14 mouse cellular contexts compared by ENCODE assay signal in the genomic region with DNA sequence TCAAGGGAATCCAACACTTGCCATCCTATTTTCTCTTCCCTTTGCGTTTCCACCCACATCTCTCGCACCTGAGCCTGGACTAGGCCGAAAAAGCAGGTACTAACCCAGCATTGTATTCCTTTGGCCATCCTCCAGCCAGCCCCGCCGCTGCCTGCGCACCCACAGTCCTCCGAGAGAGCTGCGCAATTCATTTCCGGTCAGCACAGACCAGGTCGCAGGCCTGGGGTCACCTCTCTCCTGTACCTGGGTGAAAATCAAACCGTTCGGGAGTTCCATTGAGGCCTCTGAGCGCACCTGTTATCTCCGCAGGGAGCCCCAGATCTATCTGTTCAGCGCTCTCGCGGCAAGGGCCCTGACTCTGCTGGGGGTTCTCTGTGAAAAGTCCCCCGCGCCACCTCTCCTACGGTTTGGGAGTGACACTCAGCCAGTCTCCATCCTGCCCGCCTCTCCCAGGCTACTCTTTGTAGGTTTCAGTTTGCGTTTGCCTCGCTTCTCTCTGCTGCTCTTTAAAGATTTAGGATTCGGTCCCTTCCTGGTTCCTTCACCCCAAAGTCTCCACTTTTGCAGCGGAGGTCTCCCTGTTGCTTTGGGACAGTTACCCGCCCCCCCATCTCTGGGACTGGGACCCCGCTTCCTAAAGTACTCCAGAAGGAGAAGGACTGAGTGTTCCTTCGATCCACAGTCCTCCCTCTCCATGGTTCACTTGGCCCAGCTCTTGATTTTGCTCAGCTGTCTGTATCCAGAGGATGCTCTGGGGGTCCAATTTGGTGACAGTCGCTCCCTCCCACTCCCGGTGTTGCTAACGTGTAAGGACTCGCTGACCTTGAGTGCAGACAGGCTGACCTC. TPM values are rescaled to one million over a fixed set of nuclear protein-coding genes. Genes with fewer than 3 reads are reported as not detected.
DNase-seq lines count a peak whose midpoint lies in the region; ATAC-seq and TF ChIP-seq lines count a peak whose summit lies in the region.
"Had no signal": no experiment of that assay in that cellular context is flagged by ENCODE, and none has a peak within 500 bp of the region (broad histone marks: within the 10 kb centered on the region; RNA-seq: fewer than 3 reads in every experiment).

No protein-coding gene starts in this region.

- 2% methylated on average over 32 of the region's 32 CpGs for WGBS in heart, embryonic 12.5 days
- 2% methylated on average over 32 of the region's 32 CpGs for WGBS in midbrain, embryonic 10.5 days

- peak overlapping the region; percentile 42 for H3K4me2 ChIP-seq in heart, embryonic 12.5 days
- H3K4me2 ChIP-seq: embryonic facial prominence, embryonic 12.5 days; intestine, embryonic 15.5 days had no signal

- H3K36me3 ChIP-seq in heart, embryonic 12.5 days: no peaks in the 10 kb centered on the region
- no peaks in the 10 kb centered on the region for H3K36me3 ChIP-seq in testis, adult 2 months (ENCODE audit: control insufficient read depth, insufficient read depth, low read length)
- H3K36me3 ChIP-seq in midbrain, embryonic 10.5 days: no peaks in the 10 kb centered on the region
- H3K36me3 ChIP-seq: embryonic facial prominence, embryonic 12.5 days; intestine, embryonic 15.5 days had no signal

- no peak for ATAC-seq in heart, embryonic 12.5 days (ENCODE audit: insufficient number of reproducible peaks, low FRiP score)
- ATAC-seq: intestine, embryonic 15.5 days had no signal

- no peaks in the 10 kb centered on the region for H3K9me3 ChIP-seq in heart, embryonic 12.5 days (replicated peaks)
- no peaks in the 10 kb centered on the region for H3K9me3 ChIP-seq in midbrain, embryonic 10.5 days (replicated peaks)
- H3K9me3 ChIP-seq: embryonic facial prominence, embryonic 12.5 days; intestine, embryonic 15.5 days had no signal

- peaks cover 16% of the 10 kb centered on the region for H3K4me1 ChIP-seq in heart, embryonic 12.5 days (replicated peaks)
- H3K4me1 ChIP-seq in testis, adult 2 months (ENCODE audit: control insufficient read depth, insufficient read depth, low read length): peaks cover 6% of the 10 kb centered on the region; the same call in 1 of the 2 replicates
- peaks cover 47% of the 10 kb centered on the region for H3K4me1 ChIP-seq in midbrain, embryonic 10.5 days
- H3K4me1 ChIP-seq: embryonic facial prominence, embryonic 12.5 days; intestine, embryonic 15.5 days had no signal

- TF ChIP-seq CTCF in testis, adult 2 months (IDR thresholded peaks at IDR 0.05; ENCODE audit: control insufficient read depth, insufficient read depth, insufficient replicate concordance, low read depth, low read length): no peak

- H3K27ac ChIP-seq in heart, embryonic 12.5 days (ENCODE audit: poor library complexity, severe bottlenecking): no peak overlapping the region
- H3K27ac ChIP-seq in testis, adult 2 months (ENCODE audit: control insufficient read depth, insufficient read depth, low read depth, low read length): no peak overlapping the region
- peak overlapping the region; percentile 88 for H3K27ac ChIP-seq in midbrain, embryonic 10.5 days (replicated peaks)
- H3K27ac ChIP-seq: embryonic facial prominence, embryonic 12.5 days; intestine, embryonic 15.5 days; liver, embryonic 14.5 days had no signal

- no peak for DNase-seq in heart, adult 9 months (ENCODE audit: low spot score in 2 of 2)
- DNase-seq in testis, postnatal 10 days (ENCODE audit: low spot score): no peak
- peak; percentile 53 for DNase-seq in midbrain, embryonic 10.5 days (ENCODE audit: low spot score)
- DNase-seq in layer of hippocampus, adult 11-12 months (ENCODE audit: low spot score): no peak
- no peak for DNase-seq in cerebellum, adult 11-12 months
- DNase-seq in cerebellum, postnatal 25 days: no peak
- DNase-seq: adrenal gland, postnatal 14 days; thymus, adult 18-20 months had no signal

- H3K27me3 ChIP-seq in heart, embryonic 12.5 days (replicated peaks): peaks cover 99% of the 10 kb centered on the region
- no peaks in the 10 kb centered on the region; the same call in 1 of the 2 replicates for H3K27me3 ChIP-seq in testis, adult 2 months (ENCODE audit: control insufficient read depth, insufficient read depth, low read length)
- H3K27me3 ChIP-seq in midbrain, embryonic 10.5 days (ENCODE audit: low read depth, poor library complexity, severe bottlenecking): peaks cover 100% of the 10 kb centered on the region

- H3K4me3 ChIP-seq in heart, embryonic 12.5 days: peak overlapping the region; percentile 24
- H3K4me3 ChIP-seq in testis, adult 2 months (ENCODE audit: control insufficient read depth, low read depth, low read length): peak overlapping the region; percentile 6
- peak overlapping the region; percentile 50 for H3K4me3 ChIP-seq in midbrain, embryonic 10.5 days
- H3K4me3 ChIP-seq: embryonic facial prominence, embryonic 12.5 days; intestine, embryonic 15.5 days had no signal

- TF ChIP-seq POLR2A in testis, adult 2 months (IDR thresholded peaks at IDR 0.05; ENCODE audit: control insufficient read depth, low read depth, low read length): no peak

- no peak overlapping the region for H3K9ac ChIP-seq in heart, embryonic 12.5 days
- H3K9ac ChIP-seq: embryonic facial prominence, embryonic 12.5 days; intestine, embryonic 15.5 days; liver, embryonic 14.5 days had no signal

RNA-seq across cellular contexts. Expression of gene En1, which starts 11.5 kb away (rescaled TPM):
- 0.06 TPM in 1 of 2 replicates, not detected in the other for polyA plus RNA-seq in heart, embryonic 12.5 days (2016; fragmentation: Nextera tagmentation; extraction: Ambion mirVana)
- 0.04 TPM in 1 of 2 replicates, not detected in the other for polyA plus RNA-seq in testis, adult 2 months (2012; rRNA removed)
- 5.2 and 5.6 TPM in 2 replicates for polyA plus RNA-seq in midbrain, embryonic 10.5 days (2016; fragmentation: Nextera tagmentation; extraction: Ambion mirVana)
- polyA plus RNA-seq: intestine, embryonic 15.5 days; large intestine, adult 2 months had no signal
